Mouse (Mus musculus) heart, postnatal 0 days (tissue): ENCODE measurements around the gene Sdr39u1. TPM values are rescaled to one million over a fixed set of nuclear protein-coding genes. Genes with fewer than 3 reads are reported as not detected.

Experiments used
- ATAC-seq: fragments of 200-750 bp; cut with Nextera tagmentation; 2 replicates; pipeline ENCODE4 v1.8.0; 2017; ENCODE audit warnings: low read depth, moderate number of reproducible peaks, moderate library complexity; ENCODE audit not compliant: insufficient read depth
- DNase-seq: peaks from one replicate; pipeline ENCODE4 v3.0.0-alpha.2; 2016; ENCODE audit warnings: low spot score
- H3K27ac ChIP-seq: fragments of 300-500 bp; sonication (generic); 2 replicates; pipeline ENCODE4 v1.5.1; 2014; ENCODE audit warnings: low read depth, mild to moderate bottlenecking
- H3K27me3 ChIP-seq: fragments of 300-500 bp; sonication (generic); 2 replicates; pipeline ENCODE4 v1.6.1; 2014; ENCODE audit warnings: low read length, mixed read lengths; ENCODE audit not compliant: control insufficient read depth, insufficient read depth
- H3K36me3 ChIP-seq: fragments of 300-500 bp; sonication (generic); replicated peaks from 2 replicates; pipeline ENCODE4 v1.6.1; 2014; ENCODE audit warnings: low read length, mixed read lengths; ENCODE audit not compliant: control insufficient read depth, insufficient read depth
- H3K4me1 ChIP-seq: fragments of 300-500 bp; sonication (generic); 2 replicates; pipeline ENCODE4 v1.6.1; 2014; ENCODE audit warnings: antibody characterized with exemption; ENCODE audit not compliant: control insufficient read depth, insufficient read depth
- H3K4me2 ChIP-seq: fragments of 300-500 bp; sonication (generic); 2 replicates; pipeline ENCODE4 v1.6.1; 2014; ENCODE audit warnings: low read depth, mild to moderate bottlenecking, low read length, moderate library complexity
- H3K4me3 ChIP-seq: fragments of 300-500 bp; sonication (generic); 2 replicates; pipeline ENCODE4 v1.5.1; 2014; ENCODE audit warnings: low read depth, low read length
- H3K9ac ChIP-seq: fragments of 300-500 bp; sonication (generic); replicated peaks from 2 replicates; pipeline ENCODE4 v1.6.1; 2014; ENCODE audit warnings: low read depth, low read length, mixed read lengths
- H3K9me3 ChIP-seq: fragments of 300-500 bp; sonication (generic); replicated peaks from 2 replicates; pipeline ENCODE4 v1.6.1; 2016; ENCODE audit warnings: low read length; ENCODE audit not compliant: control insufficient read depth
- CTCF ChIP-seq: IDR thresholded peaks from 2 replicates; pipeline ENCODE4 v1.5.1; 2016; ENCODE audit warnings: antibody characterized with exemption, control low read depth, low read depth
- EP300 ChIP-seq: IDR thresholded peaks from 2 replicates; pipeline ENCODE4 v1.6.1; 2016; ENCODE audit warnings: antibody characterized with exemption, low read depth
- WGBS: fragments of 180-500 bp; shearing (Covaris S2); extraction: QIAGEN DNeasy Blood & Tissue Kit; methylation state at CpG from one replicate; pipeline ENCODE4 v1.1.7; 2014; 5-methylcytosine and 5-hydroxymethylcytosine counted together
- polyA plus RNA-seq: library from polyadenylated mRNA; unstranded; fragments of >200 nt; fragmentation: Nextera tagmentation; extraction: Ambion mirVana; gene quantifications from 2 replicates; pipeline ENCODE4 v1.2.1, GENCODE M21; 2015
- total RNA-seq: library from RNA; depleted of rRNA; stranded (reverse); fragments of >200 nt; gene quantifications from 2 replicates; pipeline ENCODE4 v1.2.3, GENCODE M21; 2014; ENCODE audit warnings: low replicate concordance

Gene Sdr39u1
- total and polyA plus RNA-seq, 2 experiments from 2014 or later: 88.3 to 138 TPM

DNA sequence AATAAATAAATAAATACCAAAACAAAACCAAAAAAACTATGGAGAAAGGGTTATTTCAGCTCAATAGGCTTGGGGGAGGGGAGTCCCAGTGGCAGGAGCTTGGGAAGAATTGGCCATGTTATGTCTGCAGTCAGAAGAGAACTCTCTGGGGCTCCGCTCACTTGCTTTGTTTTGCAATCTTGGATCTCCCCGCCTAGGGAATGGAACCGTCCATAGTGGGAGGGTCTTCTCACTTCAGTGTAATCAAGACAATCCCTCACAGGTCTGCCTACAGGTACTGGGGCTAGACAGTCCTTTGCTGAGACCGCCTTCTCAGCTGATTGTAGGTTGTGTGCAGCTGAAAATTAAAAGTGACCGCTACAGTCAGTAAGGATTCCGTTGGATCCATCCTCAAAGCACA is 30.6 kb downstream of the Sdr39u1 start:
- DNase-seq (no peak), ATAC-seq (no peak)
- H3K36me3 ChIP-seq: peaks cover 75% of the 10 kb centered on the region
- no peak overlapping the region for H3K27ac ChIP-seq
- TF ChIP-seq EP300 (no peak), CTCF (no peak)
- H3K9me3 ChIP-seq: no peaks in the 10 kb centered on the region
- H3K4me1 ChIP-seq: no peaks in the 10 kb centered on the region; the same call in 1 of the 2 replicates
- no peak overlapping the region for H3K4me3 ChIP-seq
- no peaks in the 10 kb centered on the region for H3K27me3 ChIP-seq
- no peak overlapping the region for H3K9ac ChIP-seq
- no peak overlapping the region for H3K4me2 ChIP-seq
- 95% methylated on average over 6 of the region's 6 CpGs for WGBS

DNA sequence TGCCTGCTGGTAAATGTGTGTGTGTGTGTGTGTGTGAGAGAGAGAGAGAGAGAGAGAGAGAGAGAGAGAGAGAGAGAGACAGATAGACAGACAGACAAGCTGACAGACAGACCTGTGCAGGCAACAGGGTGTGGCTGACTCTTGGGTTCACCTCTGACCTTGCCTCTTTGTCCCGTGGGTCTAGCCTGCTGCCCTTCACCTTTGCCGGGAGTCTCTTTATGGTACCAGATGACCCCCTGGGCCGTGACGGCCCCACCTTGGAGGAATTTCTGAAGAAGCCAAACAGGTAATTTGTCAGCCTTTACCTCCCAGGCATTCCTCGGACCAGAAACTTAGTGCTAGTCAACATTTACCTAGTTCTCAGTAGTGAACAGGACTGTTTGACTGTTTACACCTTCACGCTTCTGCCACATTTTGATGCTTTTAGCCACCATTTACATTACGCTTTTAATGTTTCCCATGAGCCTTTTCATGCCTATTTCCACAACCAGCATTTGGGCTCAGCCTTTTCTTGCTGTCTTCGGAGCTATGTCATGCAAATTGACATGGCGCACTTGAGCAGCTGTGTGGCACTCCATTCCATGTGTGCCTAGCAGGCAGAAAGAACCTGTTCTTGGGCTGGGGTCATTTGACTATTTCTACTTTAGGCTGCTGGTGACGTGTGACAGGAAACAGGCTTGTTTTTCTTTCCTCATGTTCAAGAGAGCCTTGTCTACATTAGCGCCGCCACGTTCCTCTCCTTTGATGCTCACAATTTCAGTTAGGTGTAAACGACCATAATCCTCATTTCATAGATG is 31.7 kb downstream of the Sdr39u1 start:
- Histone ChIP-seq H3K27me3 (no peaks in the 10 kb centered on the region), H3K4me3 (no peak overlapping the region), H3K9me3 (no peaks in the 10 kb centered on the region), H3K4me1 (no peaks in the 10 kb centered on the region; the same call in 1 of the 2 replicates), H3K4me2 (no peak overlapping the region), H3K36me3 (peaks cover 81% of the 10 kb centered on the region), H3K27ac (no peak overlapping the region), H3K9ac (no peak overlapping the region)
- no peak for ATAC-seq
- TF ChIP-seq CTCF (no peak), EP300 (no peak)
- 77% methylated on average over 14 of the region's 14 CpGs for WGBS
- no peak for DNase-seq

GRCm38 (mm10) chr14:55866962-55867361 is 33.1 kb downstream of the Sdr39u1 start:
- no peak for TF ChIP-seq EP300
- TF ChIP-seq CTCF: peak; percentile 87
- Histone ChIP-seq H3K27me3 (no peaks in the 10 kb centered on the region), H3K4me1 (peaks cover 2% of the 10 kb centered on the region; the same call in 1 of the 2 replicates), H3K4me3 (no peak overlapping the region), H3K4me2 (no peak overlapping the region), H3K27ac (no peak overlapping the region), H3K9me3 (no peaks in the 10 kb centered on the region), H3K36me3 (peaks cover 77% of the 10 kb centered on the region), H3K9ac (no peak overlapping the region)
- ATAC-seq (no peak), DNase-seq (peak; percentile 50)
- 31% methylated on average over 4 of the region's 4 CpGs for WGBS

DNA sequence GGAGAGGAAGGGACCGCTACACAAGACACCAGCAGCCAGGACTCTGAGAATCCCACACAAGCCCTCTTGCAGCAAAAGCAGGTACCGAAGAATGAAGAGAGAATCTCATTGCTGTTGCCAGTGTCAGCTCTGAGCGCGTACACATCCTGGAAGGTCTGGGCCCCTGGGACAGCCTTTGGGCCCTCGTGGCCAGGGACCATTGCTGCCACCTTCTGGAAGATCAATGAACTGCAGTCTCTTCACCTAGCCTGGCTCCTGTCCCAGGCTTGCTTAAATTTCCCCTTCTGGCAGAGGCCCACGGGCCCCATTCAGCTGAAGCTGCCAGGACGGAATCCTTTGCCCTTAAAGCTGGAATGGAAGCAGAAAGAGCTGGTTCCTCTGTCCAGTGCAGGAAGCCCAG is 36.3 kb downstream of the Sdr39u1 start:
- 20% methylated on average over 7 of the region's 7 CpGs for WGBS
- H3K27ac ChIP-seq: no peak overlapping the region
- no peak overlapping the region for H3K4me2 ChIP-seq
- no peak overlapping the region for H3K4me3 ChIP-seq
- peaks cover 9% of the 10 kb centered on the region; the same call in 1 of the 2 replicates for H3K4me1 ChIP-seq
- H3K9me3 ChIP-seq: no peaks in the 10 kb centered on the region
- H3K9ac ChIP-seq: no peak overlapping the region
- H3K36me3 ChIP-seq: peaks cover 47% of the 10 kb centered on the region
- TF ChIP-seq EP300: 0 out of 2 replicates have a peak, but pooled peaks have one; percentile 44
- peak; percentile 89 for TF ChIP-seq CTCF
- peak; percentile 63 for DNase-seq
- ATAC-seq: peak; percentile 78
- H3K27me3 ChIP-seq: no peaks in the 10 kb centered on the region

- TF ChIP-seq EP300 (no peak), CTCF (no peak)
- Histone ChIP-seq H3K36me3 (peaks cover 39% of the 10 kb centered on the region), H3K9ac (no peak overlapping the region), H3K27ac (no peak overlapping the region), H3K4me2 (no peak overlapping the region), H3K9me3 (no peaks in the 10 kb centered on the region), H3K4me3 (no peak overlapping the region), H3K27me3 (no peaks in the 10 kb centered on the region), H3K4me1 (peaks cover 10% of the 10 kb centered on the region; the same call in 1 of the 2 replicates)
- 93% methylated on average over 10 of the region's 10 CpGs for WGBS
- no peak for ATAC-seq
- DNase-seq: no peak
Observed at GRCm38 (mm10) chr14:55862970-55863369, 37.1 kb downstream of the Sdr39u1 start.
